Mouse (Mus musculus) MEL (cell line): ENCODE measurements around the gene Mcrip2. TPM values are rescaled to one million over a fixed set of nuclear protein-coding genes. Genes with fewer than 3 reads are reported as not detected.
A peak's percentile ranks its signal among the peaks of the same experiment; 100 is the strongest.

Experiments
- DNase-seq: peaks from one replicate; pipeline ENCODE4 v3.0.0; 2011; ENCODE audit warnings: low read depth, low spot score
- H3K27ac ChIP-seq: 2 replicates; pipeline ENCODE4 v1.5.1; 2012; ENCODE audit warnings: low read depth, mild to moderate bottlenecking, control low read depth, low read length, moderate library complexity; ENCODE audit not compliant: control insufficient read depth
- H3K27me3 ChIP-seq, 2 experiments: fragments of 150-350 bp in 1 of 2; sonication (generic) in 1 of 2; 2 replicates each; pipeline ENCODE4 v1.6.1; 2012; ENCODE audit warnings: low read length in 2 of 2, mild to moderate bottlenecking in 2 of 2, improper control_type of control experiment in 1 of 2, moderate library complexity in 1 of 2; ENCODE audit not compliant: insufficient read depth in 2 of 2, control insufficient read depth in 1 of 2
- H3K36me3 ChIP-seq, 2 experiments: 2 replicates each; pipeline ENCODE4 v1.6.1; 2012 to 2014; ENCODE audit warnings: low read length in 2 of 2, improper control_type of control experiment in 1 of 2, inconsistent platforms in 1 of 2, mild to moderate bottlenecking in 1 of 2; ENCODE audit not compliant: insufficient read depth in 2 of 2, control insufficient read depth in 1 of 2
- H3K4me1 ChIP-seq, 2 experiments: fragments of 150-350 bp in 1 of 2; sonication (generic) in 1 of 2; 2 replicates each; pipeline ENCODE4 v1.6.1; 2012; ENCODE audit warnings: low read length in 2 of 2, improper control_type of control experiment in 1 of 2, mild to moderate bottlenecking in 1 of 2; ENCODE audit not compliant: insufficient read depth in 2 of 2, control insufficient read depth in 1 of 2
- H3K4me3 ChIP-seq, 2 experiments: fragments of 150-350 bp in 1 of 2; sonication (generic) in 1 of 2; 2 replicates each; pipeline ENCODE4 v1.5.1; 2012; ENCODE audit warnings: low read depth in 2 of 2, low read length in 2 of 2, mild to moderate bottlenecking in 2 of 2, moderate library complexity in 2 of 2, control low read depth in 1 of 2, improper control_type of control experiment in 1 of 2; ENCODE audit not compliant: control insufficient read depth in 1 of 2, insufficient read depth in 1 of 2
- H3K79me2 ChIP-seq: 2 replicates; pipeline ENCODE4 v1.6.1; 2012; ENCODE audit warnings: mild to moderate bottlenecking, low read length, moderate library complexity; ENCODE audit not compliant: control insufficient read depth, poor library complexity, insufficient read depth
- H3K9ac ChIP-seq: 2 replicates; pipeline ENCODE4 v1.6.1; 2012; ENCODE audit warnings: low read depth, mild to moderate bottlenecking, control low read depth, low read length, moderate library complexity; ENCODE audit not compliant: control insufficient read depth, poor library complexity, severe bottlenecking
- H3K9me3 ChIP-seq: fragments of 150-350 bp; sonication (generic); replicated peaks from 2 replicates; pipeline ENCODE4 v1.6.1; 2012; ENCODE audit warnings: mild to moderate bottlenecking, low read length, improper control_type of control experiment, moderate library complexity; ENCODE audit not compliant: insufficient read depth
- CTCF ChIP-seq, 3 experiments: IDR thresholded peaks in 2 of 3; conservative IDR thresholded peaks in 1 of 3; 2 replicates each; pipeline ENCODE4 v1.5.1; 2011 to 2012; ENCODE audit warnings: low read length in 3 of 3, low read depth in 2 of 3, mild to moderate bottlenecking in 2 of 3, improper control_type of control experiment in 1 of 3, inconsistent platforms in 1 of 3, mixed read lengths in 1 of 3, moderate library complexity in 1 of 3; ENCODE audit not compliant: control insufficient read depth in 1 of 3, insufficient read depth in 1 of 3, poor library complexity in 1 of 3, severe bottlenecking in 1 of 3
- JUND ChIP-seq: IDR thresholded peaks from 2 replicates; pipeline ENCODE4 v1.6.1; 2011; ENCODE audit warnings: low read depth, mild to moderate bottlenecking, improper control_type of control experiment, low read length
- MAZ ChIP-seq: IDR thresholded peaks from 2 replicates; pipeline ENCODE4 v1.6.1; 2012; ENCODE audit warnings: low read depth, mild to moderate bottlenecking, inconsistent platforms, low read length, improper control_type of control experiment
- MYB ChIP-seq: IDR thresholded peaks from 2 replicates; pipeline ENCODE4 v1.6.1; 2011; ENCODE audit warnings: mild to moderate bottlenecking, low read depth, low read length, improper control_type of control experiment
- SIN3A ChIP-seq: IDR thresholded peaks from 2 replicates; pipeline ENCODE4 v1.6.1; 2012; ENCODE audit warnings: low read length, improper control_type of control experiment, inconsistent platforms
- ZNF384 ChIP-seq: IDR thresholded peaks from 2 replicates; pipeline ENCODE4 v1.6.1; 2012; ENCODE audit warnings: low read depth, mild to moderate bottlenecking, inconsistent platforms, low read length, improper control_type of control experiment
- polyA plus RNA-seq, 2 experiments: library from polyadenylated mRNA; stranded (reverse) in 1 of 2; unstranded in 1 of 2; fragments of >175 nt in 1 of 2; fragments of >200 nt in 1 of 2; gene quantifications; 2 replicates each; pipeline versions ENCODE4 v1.2.1 to v1.2.4; 2012; ENCODE audit warnings: low replicate concordance in 2 of 2, low read depth in 1 of 2; ENCODE audit not compliant: insufficient read length in 2 of 2, insufficient read depth in 1 of 2, missing spikeins in 1 of 2
- total RNA-seq: library from RNA; depleted of rRNA; stranded (reverse); fragments of 300-350 nt; gene quantifications from 2 replicates; pipeline ENCODE4 v1.2.3, GENCODE M21; 2012

Mcrip2 gene
- total and polyA plus RNA-seq, 3 experiments: 88.9 to 281 (median 107) TPM

- Histone ChIP-seq H3K36me3 (peaks cover 0 to 7% of the 10 kb centered on the region in 2 experiments; a peak in 2 of 4 replicates), H3K27me3 (no peaks in the 10 kb centered on the region), H3K27ac (no peak within 1 kb of the TSS), H3K9me3 (no peaks in the 10 kb centered on the region)
- no peak for DNase-seq
- TF ChIP-seq MAZ (no peak), ZNF384 (peak; percentile 44; the same call in 1 of the 2 replicates)
- TF ChIP-seq, all 39 proteins: peak for 1
- peaks cover 6% of the 10 kb centered on the region; the same call in 1 of the 2 replicates for H3K79me2 ChIP-seq
- peaks cover 0 to 14% of the 10 kb centered on the region in 2 experiments; a peak in 2 of 4 replicates for H3K4me1 ChIP-seq
- H3K4me3 ChIP-seq: no peak within 1 kb of the TSS
- no peak within 1 kb of the TSS for H3K9ac ChIP-seq
These were observed 11.8 kb upstream of the Mcrip2 start, which contains the start of gene Wfikkn1 for GRCm38 (mm10) chr17:25880196-25880910. Wfikkn1 (minus strand) TSS chr17:25880858.

GRCm38 (mm10) chr17:25879750-25880149 lies 11.2 kb upstream of the Mcrip2 start:
- Histone ChIP-seq H3K9ac (no peak overlapping the region), H3K27me3 (no peaks in the 10 kb centered on the region), H3K27ac (no peak overlapping the region), H3K4me3 (no peak overlapping the region), H3K4me1 (peaks cover 0 to 14% of the 10 kb centered on the region in 2 experiments; a peak in 2 of 4 replicates), H3K79me2 (peaks cover 6% of the 10 kb centered on the region; the same call in 1 of the 2 replicates), H3K36me3 (peaks cover 0 to 7% of the 10 kb centered on the region in 2 experiments; a peak in 2 of 4 replicates), H3K9me3 (no peaks in the 10 kb centered on the region)
- no peak for DNase-seq
- TF ChIP-seq SIN3A (no peak), MYB (no peak), JUND (no peak)

GRCm38 (mm10) chr17:25879261-25879660 lies 10.7 kb upstream of the Mcrip2 start:
- TF ChIP-seq CTCF (IDR thresholded peaks at IDR 0.05 in 2 of 3, conservative IDR thresholded peaks at IDR 0.05 in 1 of 3; ENCODE audit: control insufficient read depth in 1 of 3, insufficient read depth in 1 of 3, low read depth in 2 of 3, low read length in 3 of 3, poor library complexity in 1 of 3, severe bottlenecking in 1 of 3) (peak; percentile 59 to 67 (median 64)), MAZ (no peak)
- TF ChIP-seq, all 39 proteins: peak for 1
- Histone ChIP-seq H3K4me3 (no peak overlapping the region), H3K9me3 (no peaks in the 10 kb centered on the region), H3K27me3 (no peaks in the 10 kb centered on the region), H3K27ac (no peak overlapping the region), H3K4me1 (peaks cover 0 to 14% of the 10 kb centered on the region in 2 experiments; a peak in 2 of 4 replicates), H3K79me2 (peaks cover 6% of the 10 kb centered on the region; the same call in 1 of the 2 replicates), H3K9ac (no peak overlapping the region), H3K36me3 (peaks cover 0 to 7% of the 10 kb centered on the region in 2 experiments; a peak in 2 of 4 replicates)
- DNase-seq: peak; percentile 44
